Mouse (Mus musculus): ENCODE measurements around the gene Tmem218.

The Tmem218 gene

GRCm38 (mm10) chr9:37232201-37233195, 24.5 kb downstream of the Tmem218 start:
- no peak for DNase-seq (ENCODE audit: low spot score in 2 of 2)

GRCm38 (mm10) chr9:37235951-37236737, 28.1 kb downstream of the Tmem218 start:
- DNase-seq (ENCODE audit: low spot score in 2 of 2), result no peak

GRCm38 (mm10) chr9:37242764-37243163, 34.7 kb downstream of the Tmem218 start:
- no peak for DNase-seq (ENCODE audit: low spot score in 2 of 2)

GRCm38 (mm10) chr9:37244600-37244999, 36.6 kb downstream of the Tmem218 start:
- no peak for DNase-seq (ENCODE audit: low spot score in 2 of 2)

GRCm38 (mm10) chr9:37245404-37245803, 37.4 kb downstream of the Tmem218 start:
- DNase-seq (ENCODE audit: low spot score in 2 of 2), result no peak

- no peak for DNase-seq (ENCODE audit: low spot score in 2 of 2)
Observed at GRCm38 (mm10) chr9:37245810-37246209, 37.8 kb downstream of the Tmem218 start.

- peak in 1 of 2 experiments; percentile 60 for DNase-seq (ENCODE audit: low spot score in 2 of 2)
Observed at GRCm38 (mm10) chr9:37247429-37247828, 39.4 kb downstream of the Tmem218 start.

GRCm38 (mm10) chr9:37248381-37248906, 40.4 kb downstream of the Tmem218 start:
- DNase-seq (ENCODE audit: low spot score in 2 of 2), result no peak

- DNase-seq (ENCODE audit: low spot score in 2 of 2), result no peak
Observed at GRCm38 (mm10) chr9:37249976-37250375, 42.0 kb downstream of the Tmem218 start.

- DNase-seq (ENCODE audit: low spot score in 2 of 2), result no peak
Observed at GRCm38 (mm10) chr9:37250631-37251030, 42.6 kb downstream of the Tmem218 start.

GRCm38 (mm10) chr9:37254531-37255110, 46.6 kb downstream of the Tmem218 start:
- no peak for DNase-seq (ENCODE audit: low spot score in 2 of 2)

- DNase-seq (ENCODE audit: low spot score in 2 of 2), result peak in 1 of 2 experiments; percentile 86
Observed at GRCm38 (mm10) chr9:37255149-37255888, 47.3 kb downstream of the Tmem218 start, which contains the start of gene Slc37a2. Gene Slc37a2 (minus strand): TSS chr9:37255738.

- DNase-seq (ENCODE audit: low spot score in 2 of 2), result peak in 1 of 2 experiments; percentile 44
Observed at GRCm38 (mm10) chr9:37255889-37256225, 47.8 kb downstream of the Tmem218 start.

- no peak for DNase-seq (ENCODE audit: low spot score in 2 of 2)
Observed at GRCm38 (mm10) chr9:37266622-37267021, 58.6 kb downstream of the Tmem218 start.
